Mouse (Mus musculus) forebrain, embryonic 14.5 days (tissue): ENCODE results near the gene Itgal. TPM values are rescaled to one million over a fixed set of nuclear protein-coding genes. Genes with fewer than 3 reads are reported as not detected.

Experiments
- ATAC-seq: fragments of 200-750 bp; cut with Nextera tagmentation; 2 replicates; pipeline ENCODE4 v1.8.0; 2017; ENCODE audit warnings: mild to moderate bottlenecking, moderate library complexity
- DNase-seq: peaks from one replicate; pipeline ENCODE4 v3.0.0-alpha.2; 2015; ENCODE audit warnings: low spot score
- H3K27ac ChIP-seq: fragments of 300-500 bp; sonication (generic); 2 replicates; pipeline ENCODE4 v1.5.1; 2014; ENCODE audit warnings: low read depth, mild to moderate bottlenecking, control low read depth, low read length, moderate library complexity
- H3K27me3 ChIP-seq: fragments of 300-500 bp; sonication (generic); replicated peaks from 2 replicates; pipeline ENCODE4 v1.6.1; 2014; ENCODE audit warnings: low read length, control low read depth, mixed read lengths; ENCODE audit not compliant: control insufficient read depth, insufficient read depth
- H3K36me3 ChIP-seq: fragments of 300-500 bp; sonication (generic); 2 replicates; pipeline ENCODE4 v1.6.1; 2014; ENCODE audit warnings: low read length, control low read depth; ENCODE audit not compliant: control insufficient read depth, insufficient read depth
- H3K4me1 ChIP-seq: fragments of 300-500 bp; sonication (generic); 2 replicates; pipeline ENCODE4 v1.6.1; 2014; ENCODE audit warnings: antibody characterized with exemption, low read length, control low read depth; ENCODE audit not compliant: control insufficient read depth, insufficient read depth
- H3K4me2 ChIP-seq: fragments of 300-500 bp; sonication (generic); 2 replicates; pipeline ENCODE4 v1.6.1; 2014; ENCODE audit warnings: mild to moderate bottlenecking, control low read depth, low read length
- H3K4me3 ChIP-seq: fragments of 300-500 bp; sonication (generic); 2 replicates; pipeline ENCODE4 v1.5.1; 2014; ENCODE audit warnings: low read depth, low read length, control low read depth
- H3K9ac ChIP-seq: fragments of 300-500 bp; sonication (generic); 2 replicates; pipeline ENCODE4 v1.6.1; 2014; ENCODE audit warnings: mild to moderate bottlenecking, low read length, control low read depth, moderate library complexity
- H3K9me3 ChIP-seq: fragments of 300-500 bp; sonication (generic); replicated peaks from 2 replicates; pipeline ENCODE4 v1.6.1; 2016; ENCODE audit warnings: low read length, control low read depth, mixed read lengths; ENCODE audit not compliant: control insufficient read depth
- WGBS: fragments of 180-500 bp; shearing (Covaris S2); extraction: QIAGEN DNeasy Blood & Tissue Kit; methylation state at CpG from one replicate; pipeline ENCODE4 v1.1.7; 2014; 5-methylcytosine and 5-hydroxymethylcytosine counted together
- polyA plus RNA-seq: library from polyadenylated mRNA; unstranded; fragments of >200 nt; fragmentation: Nextera tagmentation; extraction: Ambion mirVana; gene quantifications from 2 replicates; pipeline ENCODE4 v1.2.1, GENCODE M21; 2014

Itgal gene
- polyA plus RNA-seq, 1 experiment from 2014 or later, result 0.23 TPM

DNA sequence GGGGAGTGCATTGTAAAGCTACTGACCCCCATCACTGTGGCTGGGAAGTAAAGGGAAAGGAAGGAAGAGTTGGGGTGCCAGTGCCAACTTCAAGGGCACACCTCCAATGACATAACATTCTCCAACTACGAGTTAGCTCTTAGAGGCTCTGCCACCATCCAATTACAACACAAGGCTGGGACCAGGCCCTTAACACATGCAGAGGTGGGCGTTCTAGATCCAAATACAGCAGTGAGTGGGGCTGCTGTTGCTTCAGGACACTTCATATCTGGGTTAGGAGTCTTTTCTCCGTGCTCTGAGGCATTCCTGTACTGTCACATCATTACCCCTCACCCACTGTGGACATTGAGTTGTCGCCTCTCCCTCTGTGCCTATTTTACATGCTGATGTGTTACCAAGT is 25.0 kb downstream of the Itgal start:
- Histone ChIP-seq H3K27ac (no peak overlapping the region), H3K4me1 (no peaks in the 10 kb centered on the region), H3K9ac (no peak overlapping the region), H3K4me3 (no peak overlapping the region), H3K9me3 (no peaks in the 10 kb centered on the region), H3K36me3 (no peaks in the 10 kb centered on the region), H3K27me3 (no peaks in the 10 kb centered on the region), H3K4me2 (no peak overlapping the region)
- 80% methylated on average over 4 of the region's 4 CpGs for WGBS
- DNase-seq (no peak), ATAC-seq (no peak)

DNA sequence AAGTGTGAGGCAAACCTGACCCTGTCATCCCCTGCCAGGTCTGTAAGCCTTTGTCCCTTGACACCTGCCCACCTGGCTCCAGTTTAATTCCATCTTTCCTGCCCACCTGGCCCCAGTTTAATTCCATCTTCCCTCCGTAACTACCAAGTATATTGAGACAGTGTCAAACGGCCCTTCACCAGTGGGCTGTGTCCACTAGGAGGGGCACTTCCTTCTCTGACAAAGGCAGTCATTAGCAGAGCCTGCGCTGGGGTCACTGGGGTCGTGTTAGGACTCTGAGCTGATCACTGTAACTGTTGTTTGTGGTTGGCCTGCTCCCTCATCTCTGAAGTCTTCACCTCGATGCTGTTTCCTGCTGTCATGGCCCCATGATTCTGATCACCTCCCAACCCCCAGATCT is 26.0 kb downstream of the Itgal start:
- Histone ChIP-seq H3K4me3 (no peak overlapping the region), H3K9me3 (no peaks in the 10 kb centered on the region), H3K27me3 (no peaks in the 10 kb centered on the region), H3K4me1 (no peaks in the 10 kb centered on the region), H3K27ac (no peak overlapping the region), H3K36me3 (no peaks in the 10 kb centered on the region), H3K4me2 (no peak overlapping the region), H3K9ac (no peak overlapping the region)
- WGBS, result 37% methylated on average over 5 of the region's 5 CpGs
- no peak for ATAC-seq
- no peak for DNase-seq

DNA sequence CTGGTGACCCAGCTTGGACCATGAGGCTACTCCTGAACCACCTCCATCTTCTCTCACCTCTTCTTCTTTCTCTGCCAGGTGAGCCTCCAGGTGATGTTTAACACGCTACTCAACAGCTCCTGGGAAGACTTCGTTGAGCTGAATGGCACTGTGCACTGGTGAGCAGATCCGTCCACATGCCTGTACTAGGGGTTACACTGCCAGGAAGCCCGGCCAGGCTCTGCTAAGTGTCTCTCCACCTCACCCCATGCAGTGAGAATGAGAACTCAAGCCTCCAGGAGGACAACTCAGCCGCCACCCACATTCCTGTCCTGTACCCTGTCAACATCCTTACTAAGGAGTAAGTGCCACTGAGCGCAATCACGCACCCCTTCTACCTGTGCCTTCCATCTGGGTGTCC is 28.9 kb downstream of the Itgal start:
- H3K4me2 ChIP-seq, result no peak overlapping the region
- 91% methylated on average over 7 of the region's 7 CpGs for WGBS
- ATAC-seq, result no peak

GRCm38 (mm10) chr7:127325550-127325949 is 29.5 kb downstream of the Itgal start:
- no peaks in the 10 kb centered on the region for H3K9me3 ChIP-seq
- no peaks in the 10 kb centered on the region for H3K27me3 ChIP-seq
- DNase-seq, result no peak
- H3K4me3 ChIP-seq, result no peak overlapping the region
- H3K4me1 ChIP-seq, result no peaks in the 10 kb centered on the region
- 90% methylated on average over 8 of the region's 8 CpGs for WGBS
- H3K4me2 ChIP-seq, result no peak overlapping the region
- H3K36me3 ChIP-seq, result no peaks in the 10 kb centered on the region
- H3K27ac ChIP-seq, result no peak overlapping the region
- ATAC-seq, result no peak
- no peak overlapping the region for H3K9ac ChIP-seq

More for the DNA sequence above, 28.9 kb downstream of the Itgal start:
- no peaks in the 10 kb centered on the region for H3K4me1 ChIP-seq
- H3K4me3 ChIP-seq, result no peak overlapping the region
- DNase-seq, result no peak
- H3K27me3 ChIP-seq, result no peaks in the 10 kb centered on the region
- H3K9ac ChIP-seq, result no peak overlapping the region
- no peaks in the 10 kb centered on the region for H3K9me3 ChIP-seq
- no peaks in the 10 kb centered on the region for H3K36me3 ChIP-seq
- no peak overlapping the region for H3K27ac ChIP-seq

DNA sequence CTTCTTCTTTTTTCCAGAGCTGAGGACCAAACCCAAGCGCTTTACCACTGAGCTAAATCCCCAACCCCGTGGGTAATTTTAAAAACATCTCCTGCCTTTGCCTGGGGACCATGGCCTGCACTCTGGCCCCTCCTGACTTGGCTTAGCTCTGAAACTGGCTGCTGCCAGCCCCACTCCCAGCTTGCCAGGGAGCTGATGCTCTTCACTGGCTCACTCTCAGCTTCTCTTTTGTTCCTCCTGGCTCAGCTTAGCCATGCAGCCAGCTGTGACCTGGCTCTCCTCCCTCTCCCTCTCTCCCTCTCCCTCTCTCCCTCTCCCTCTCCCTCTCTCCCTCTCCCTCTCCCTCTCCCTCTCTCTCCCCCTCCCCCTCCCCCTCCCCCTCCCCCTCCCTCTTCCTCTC is 30.6 kb downstream of the Itgal start:
- Histone ChIP-seq H3K27ac (no peak overlapping the region), H3K9me3 (no peaks in the 10 kb centered on the region), H3K4me1 (no peaks in the 10 kb centered on the region), H3K4me2 (no peak overlapping the region), H3K9ac (no peak overlapping the region), H3K4me3 (no peak overlapping the region), H3K36me3 (no peaks in the 10 kb centered on the region), H3K27me3 (no peaks in the 10 kb centered on the region)
- ATAC-seq (no peak), DNase-seq (peak; percentile 76)
- 31% methylated on average over 2 of the region's 2 CpGs for WGBS

GRCm38 (mm10) chr7:127333240-127333639 is 37.2 kb downstream of the Itgal start:
- H3K27ac ChIP-seq, result no peak overlapping the region
- ATAC-seq (no peak), DNase-seq (no peak)
- H3K4me1 ChIP-seq, result no peaks in the 10 kb centered on the region
- no peaks in the 10 kb centered on the region for H3K9me3 ChIP-seq
- no peak overlapping the region for H3K4me2 ChIP-seq
- no peak overlapping the region for H3K4me3 ChIP-seq
- H3K36me3 ChIP-seq, result no peaks in the 10 kb centered on the region
- WGBS, result 91% methylated on average over 6 of the region's 6 CpGs
- no peak overlapping the region for H3K9ac ChIP-seq
- H3K27me3 ChIP-seq, result no peaks in the 10 kb centered on the region

DNA sequence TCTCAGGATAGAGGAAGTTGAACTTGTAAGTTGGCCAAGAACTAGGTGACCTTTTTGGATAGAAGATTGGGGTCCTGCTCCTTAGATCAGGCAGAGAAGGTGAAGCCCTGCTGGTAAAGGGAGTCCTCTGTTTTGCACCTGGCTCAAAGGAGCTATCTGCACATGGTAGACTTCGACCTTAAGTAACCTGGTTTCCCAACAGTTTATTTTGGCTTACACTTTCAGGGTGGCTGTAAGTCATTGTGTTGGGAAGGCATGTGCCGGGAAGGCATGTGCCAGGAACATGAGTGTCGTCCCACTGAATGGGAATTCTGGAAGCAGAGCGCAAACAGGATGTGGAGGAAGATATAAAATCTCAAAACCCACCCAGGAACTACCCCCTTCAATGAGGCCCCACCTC is 39.5 kb downstream of the Itgal start:
- Histone ChIP-seq H3K4me1 (no peaks in the 10 kb centered on the region), H3K9ac (no peak overlapping the region), H3K36me3 (no peaks in the 10 kb centered on the region), H3K4me2 (no peak overlapping the region), H3K4me3 (no peak overlapping the region), H3K9me3 (no peaks in the 10 kb centered on the region), H3K27me3 (no peaks in the 10 kb centered on the region), H3K27ac (no peak overlapping the region)
- WGBS, result 90% methylated on average over 4 of the region's 4 CpGs
- no peak for DNase-seq
- no peak for ATAC-seq

DNA sequence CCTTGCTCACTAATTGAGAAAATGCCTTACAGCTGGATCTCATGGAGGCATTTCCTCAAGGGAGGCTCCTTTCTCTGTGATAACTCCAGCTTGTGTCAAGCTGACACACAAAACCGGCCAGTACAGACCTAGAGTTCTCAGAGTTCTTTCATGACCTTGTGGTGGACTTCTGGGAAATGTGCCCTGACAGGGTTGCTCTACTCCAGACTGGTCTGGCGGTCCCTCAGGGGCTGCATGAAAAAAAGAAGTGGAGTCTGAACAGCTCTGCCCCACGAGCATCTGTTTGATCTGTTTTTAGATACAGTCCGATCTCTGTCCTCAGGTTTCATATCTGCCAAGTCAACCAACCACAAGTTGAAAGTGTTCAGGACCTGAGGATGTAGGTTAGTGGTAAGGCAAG is 41.6 kb downstream of the Itgal start:
- no peaks in the 10 kb centered on the region for H3K9me3 ChIP-seq
- H3K27ac ChIP-seq, result no peak overlapping the region
- ATAC-seq, result no peak
- 81% methylated on average over 4 of the region's 4 CpGs for WGBS
- DNase-seq, result no peak
- no peak overlapping the region for H3K9ac ChIP-seq
- no peaks in the 10 kb centered on the region for H3K4me1 ChIP-seq
- H3K4me2 ChIP-seq, result no peak overlapping the region
- H3K27me3 ChIP-seq, result no peaks in the 10 kb centered on the region
- H3K4me3 ChIP-seq, result no peak overlapping the region
- peaks cover 3% of the 10 kb centered on the region; the same call in 1 of the 2 replicates for H3K36me3 ChIP-seq

GRCm38 (mm10) chr7:127341356-127341755 is 45.3 kb downstream of the Itgal start:
- no peaks in the 10 kb centered on the region for H3K27me3 ChIP-seq
- H3K9ac ChIP-seq, result no peak overlapping the region
- 95% methylated on average over 8 of the region's 8 CpGs for WGBS
- H3K4me1 ChIP-seq, result 0 out of 2 replicates have a peak, but pooled peaks cover 6% of the 10 kb centered on the region
- H3K4me3 ChIP-seq, result no peak overlapping the region
- H3K4me2 ChIP-seq, result no peak overlapping the region
- DNase-seq, result no peak
- peaks cover 17% of the 10 kb centered on the region for H3K36me3 ChIP-seq
- H3K27ac ChIP-seq, result no peak overlapping the region
- ATAC-seq, result no peak
- H3K9me3 ChIP-seq, result no peaks in the 10 kb centered on the region
